Mouse (Mus musculus): ENCODE results near the gene Cenps.

GRCm38 (mm10) chr4:149172083-149172482 is 34.7 kb upstream of the Cenps start:
- peak; percentile 23; the same call in 1 of the 2 replicates for TF ChIP-seq CTCF (IDR thresholded peaks at IDR 0.05; ENCODE audit: low read depth)
- TF ChIP-seq EP300 (optimal IDR thresholded peaks at IDR 0.05) = no peak
